Mouse (Mus musculus) midbrain, embryonic 12.5 days (tissue): Measurements from ENCODE around the gene Upp2. TPM values are rescaled to one million over a fixed set of nuclear protein-coding genes. Genes with fewer than 3 reads are reported as not detected.

Experiments
- ATAC-seq: fragments of 200-750 bp; cut with Nextera tagmentation; 2 replicates; pipeline ENCODE4 v1.8.0; 2017; ENCODE audit warnings: low read depth, moderate TSS enrichment, moderate library complexity; ENCODE audit not compliant: low FRiP score
- H3K27ac ChIP-seq: fragments of 300-500 bp; sonication (generic); replicated peaks from 2 replicates; pipeline ENCODE4 v1.5.1; 2016; ENCODE audit warnings: mild to moderate bottlenecking
- H3K27me3 ChIP-seq: fragments of 300-500 bp; sonication (generic); 2 replicates; pipeline ENCODE4 v1.6.1; 2016; ENCODE audit warnings: mild to moderate bottlenecking
- H3K36me3 ChIP-seq: fragments of 300-500 bp; sonication (generic); 2 replicates; pipeline ENCODE4 v1.6.1; 2016
- H3K4me1 ChIP-seq: fragments of 300-500 bp; sonication (generic); 2 replicates; pipeline ENCODE4 v1.6.1; 2016
- H3K4me2 ChIP-seq: fragments of 300-500 bp; sonication (generic); replicated peaks from 2 replicates; pipeline ENCODE4 v1.6.1; 2016; ENCODE audit warnings: mild to moderate bottlenecking, moderate library complexity
- H3K4me3 ChIP-seq: fragments of 300-500 bp; sonication (generic); 2 replicates; pipeline ENCODE4 v1.5.1; 2016; ENCODE audit warnings: mild to moderate bottlenecking
- H3K9ac ChIP-seq: fragments of 300-500 bp; sonication (generic); replicated peaks from 2 replicates; pipeline ENCODE4 v1.6.1; 2016; ENCODE audit warnings: mild to moderate bottlenecking, moderate library complexity
- H3K9me3 ChIP-seq: fragments of 300-500 bp; sonication (generic); 2 replicates; pipeline ENCODE4 v1.6.1; 2016; ENCODE audit warnings: mild to moderate bottlenecking
- WGBS: fragments of 180-500 bp; shearing (Covaris S2); methylation state at CpG from one replicate; pipeline ENCODE4 v1.1.7; 2016; 5-methylcytosine and 5-hydroxymethylcytosine counted together
- polyA plus RNA-seq: library from polyadenylated mRNA; unstranded; fragments of >200 nt; fragmentation: Nextera tagmentation; extraction: Ambion mirVana; gene quantifications from 2 replicates; pipeline ENCODE4 v1.2.1, GENCODE M21; 2016

Gene Upp2
- polyA plus RNA-seq, 1 experiment from 2014 or later: 8.1 TPM

GRCm38 (mm10) chr2:58533521-58534001 lies 33.5 kb upstream of the Upp2 start:
- peak; percentile 55 for ATAC-seq
- Histone ChIP-seq H3K4me2 (no peak overlapping the region; the same call in 1 of the 2 replicates), H3K4me1 (peaks cover 58% of the 10 kb centered on the region), H3K4me3 (no peak overlapping the region), H3K9me3 (no peaks in the 10 kb centered on the region), H3K27ac (peak overlapping the region; percentile 61), H3K36me3 (no peaks in the 10 kb centered on the region), H3K9ac (no peak overlapping the region), H3K27me3 (no peaks in the 10 kb centered on the region)
- 16% methylated on average over 7 of the region's 7 CpGs for WGBS

DNA sequence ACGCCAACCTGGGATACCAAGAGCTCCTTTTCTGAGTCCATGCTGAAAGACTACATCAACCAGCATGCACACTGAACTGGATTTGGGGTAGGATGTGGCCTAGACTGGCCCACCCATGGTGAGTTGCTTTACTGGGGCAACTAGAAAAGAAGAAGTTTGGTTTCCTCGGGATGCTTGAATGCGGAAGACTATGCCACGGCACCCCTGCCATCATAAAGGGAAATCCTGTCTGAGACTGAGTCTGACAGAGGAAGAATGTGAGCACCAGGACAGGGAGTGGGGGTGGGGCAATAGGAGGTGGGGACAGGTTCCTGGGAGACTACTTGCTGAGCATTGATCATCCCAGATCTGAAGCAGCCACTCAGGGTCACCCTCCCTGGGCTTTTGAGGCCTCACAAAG lies 32.7 kb upstream of the Upp2 start:
- Histone ChIP-seq H3K9me3 (no peaks in the 10 kb centered on the region), H3K9ac (no peak overlapping the region), H3K4me3 (no peak overlapping the region), H3K4me1 (peaks cover 59% of the 10 kb centered on the region), H3K4me2 (no peak overlapping the region), H3K36me3 (no peaks in the 10 kb centered on the region), H3K27me3 (no peaks in the 10 kb centered on the region), H3K27ac (0 out of 2 replicates have a peak overlapping the region, but pooled peaks have one; percentile 61)
- WGBS: 58% methylated on average over 4 of the region's 4 CpGs
- ATAC-seq: no peak

DNA sequence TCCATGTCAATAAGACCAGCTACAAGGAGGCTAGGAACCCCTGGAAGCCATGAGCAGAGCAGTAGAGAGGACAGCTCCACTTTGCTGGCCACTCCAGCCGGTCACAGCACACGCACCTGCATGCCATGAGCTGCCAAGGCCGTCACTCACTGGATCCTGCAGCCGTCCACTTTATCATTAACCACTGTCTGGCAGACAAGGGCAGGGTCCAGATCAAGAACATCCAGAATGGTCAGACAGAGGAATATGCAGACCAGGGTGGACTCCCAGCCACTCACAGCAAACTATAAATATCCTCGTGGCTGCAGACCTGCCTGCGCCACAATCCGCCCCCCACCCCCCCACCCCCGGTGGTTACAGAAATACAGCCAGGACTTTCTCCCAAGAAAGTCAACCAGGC lies 31.9 kb upstream of the Upp2 start:
- H3K4me1 ChIP-seq: peaks cover 52% of the 10 kb centered on the region
- no peak overlapping the region for H3K9ac ChIP-seq
- no peak overlapping the region for H3K4me2 ChIP-seq
- ATAC-seq: no peak
- no peaks in the 10 kb centered on the region for H3K36me3 ChIP-seq
- H3K27me3 ChIP-seq: no peaks in the 10 kb centered on the region
- WGBS: 84% methylated on average over 8 of the region's 8 CpGs
- H3K27ac ChIP-seq: no peak overlapping the region
- H3K9me3 ChIP-seq: no peaks in the 10 kb centered on the region
- no peak overlapping the region for H3K4me3 ChIP-seq

DNA sequence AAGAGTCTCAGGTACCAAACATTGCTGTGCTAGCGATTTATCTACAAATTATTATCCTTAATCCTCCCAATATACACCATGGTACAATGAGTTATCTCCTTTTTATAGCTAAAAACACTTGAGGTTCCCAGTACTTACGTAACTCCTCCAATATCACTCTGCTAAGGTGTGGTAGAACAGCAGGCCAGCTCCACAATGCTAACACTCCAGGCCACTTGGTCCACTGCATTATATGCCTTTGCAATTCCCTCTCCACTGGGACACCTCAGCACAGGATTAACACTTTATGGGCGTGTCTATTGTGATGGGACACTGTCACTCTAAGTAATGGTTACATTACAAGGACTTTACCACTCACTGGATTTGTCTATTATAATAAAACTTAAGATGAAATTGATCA lies 30.3 kb upstream of the Upp2 start:
- peaks cover 38% of the 10 kb centered on the region for H3K4me1 ChIP-seq
- WGBS: 88% methylated on average over 3 of the region's 3 CpGs
- no peaks in the 10 kb centered on the region for H3K27me3 ChIP-seq
- no peak overlapping the region for H3K9ac ChIP-seq
- no peak overlapping the region for H3K27ac ChIP-seq
- no peaks in the 10 kb centered on the region for H3K9me3 ChIP-seq
- H3K36me3 ChIP-seq: no peaks in the 10 kb centered on the region
- H3K4me2 ChIP-seq: no peak overlapping the region
- H3K4me3 ChIP-seq: no peak overlapping the region
- ATAC-seq: no peak

DNA sequence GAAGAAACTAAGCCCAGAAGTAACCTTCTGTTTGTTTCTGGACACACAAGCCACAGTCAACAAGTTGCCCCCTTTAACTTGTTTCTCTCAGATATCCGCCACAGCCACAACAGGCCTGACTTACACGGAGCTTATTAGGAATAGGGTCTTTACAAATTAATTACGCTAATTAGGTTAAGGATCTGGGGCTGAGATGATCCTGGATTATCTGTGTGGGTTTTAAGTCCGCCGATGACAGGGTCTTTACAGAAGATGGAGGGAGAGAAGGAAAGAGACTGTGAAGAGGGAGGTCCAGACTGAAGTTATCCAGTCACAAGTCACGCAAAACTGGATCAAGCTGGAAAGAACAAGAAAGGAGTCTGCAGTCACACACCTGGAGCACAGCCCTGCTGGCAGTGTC lies 28.9 kb upstream of the Upp2 start:
- Histone ChIP-seq H3K4me1 (peaks cover 26% of the 10 kb centered on the region), H3K9me3 (no peaks in the 10 kb centered on the region), H3K27me3 (no peaks in the 10 kb centered on the region), H3K36me3 (no peaks in the 10 kb centered on the region), H3K4me3 (no peak overlapping the region), H3K4me2 (no peak overlapping the region), H3K27ac (no peak overlapping the region), H3K9ac (no peak overlapping the region)
- ATAC-seq: no peak
- 59% methylated on average over 6 of the region's 6 CpGs for WGBS

DNA sequence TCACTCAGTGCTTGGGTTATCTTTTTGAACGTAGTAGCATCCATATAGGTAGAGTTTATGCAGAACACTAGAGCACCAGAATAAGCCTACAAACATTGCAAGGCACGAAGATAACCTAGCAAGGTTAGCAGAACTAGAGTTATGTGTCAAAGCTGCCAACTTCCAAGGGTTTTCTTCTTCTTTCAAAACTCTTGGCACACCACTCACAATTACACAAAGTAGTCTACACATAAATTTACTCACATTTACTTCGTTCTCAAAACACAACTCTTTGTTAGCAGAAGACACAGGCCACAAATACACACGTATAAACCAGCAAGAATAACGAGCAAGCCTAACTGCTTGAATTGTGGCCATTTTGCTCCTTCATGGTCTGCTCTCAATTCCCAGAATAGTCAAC lies 23.8 kb upstream of the Upp2 start:
- Histone ChIP-seq H3K9ac (no peak overlapping the region), H3K36me3 (no peaks in the 10 kb centered on the region), H3K4me3 (no peak overlapping the region), H3K4me2 (no peak overlapping the region), H3K9me3 (no peaks in the 10 kb centered on the region), H3K4me1 (peaks cover 5% of the 10 kb centered on the region; the same call in 1 of the 2 replicates), H3K27ac (no peak overlapping the region), H3K27me3 (no peaks in the 10 kb centered on the region)
- WGBS: 92% methylated on average over 5 of the region's 5 CpGs
- ATAC-seq: no peak

DNA sequence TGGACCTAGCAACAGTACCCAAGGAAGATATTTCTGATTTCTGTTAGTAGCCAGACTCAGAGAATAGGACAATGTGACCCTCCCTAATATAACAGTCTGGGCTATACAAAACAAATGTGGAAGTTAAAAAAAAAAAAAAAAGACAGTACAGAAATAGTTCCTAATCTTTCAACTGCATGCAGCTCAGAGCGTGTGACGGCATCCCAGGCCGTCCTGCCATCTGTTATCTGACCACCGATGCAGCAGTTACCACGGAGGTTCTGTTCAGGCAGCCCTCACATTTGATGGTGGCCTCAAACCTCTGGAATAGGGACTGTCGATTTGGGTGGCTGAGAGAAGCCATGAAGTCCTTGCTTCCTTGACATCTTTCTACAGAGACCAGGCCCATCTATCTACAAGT lies 22.7 kb upstream of the Upp2 start:
- Histone ChIP-seq H3K4me2 (no peak overlapping the region), H3K9ac (no peak overlapping the region), H3K36me3 (no peaks in the 10 kb centered on the region), H3K9me3 (no peaks in the 10 kb centered on the region), H3K4me1 (0 out of 2 replicates have a peak, but pooled peaks cover 2% of the 10 kb centered on the region), H3K27ac (no peak overlapping the region), H3K4me3 (no peak overlapping the region), H3K27me3 (no peaks in the 10 kb centered on the region)
- WGBS: 94% methylated on average over 6 of the region's 6 CpGs
- ATAC-seq: no peak

GRCm38 (mm10) chr2:58546264-58546663 lies 20.8 kb upstream of the Upp2 start:
- no peak overlapping the region for H3K27ac ChIP-seq
- no peak for ATAC-seq
- WGBS: 95% methylated on average over 7 of the region's 7 CpGs
- no peaks in the 10 kb centered on the region for H3K27me3 ChIP-seq
- H3K9me3 ChIP-seq: no peaks in the 10 kb centered on the region
- H3K4me2 ChIP-seq: no peak overlapping the region
- H3K4me1 ChIP-seq: peaks cover 12% of the 10 kb centered on the region
- no peak overlapping the region for H3K9ac ChIP-seq
- H3K4me3 ChIP-seq: no peak overlapping the region
- H3K36me3 ChIP-seq: no peaks in the 10 kb centered on the region

- Histone ChIP-seq H3K27me3 (no peaks in the 10 kb centered on the region), H3K27ac (no peak overlapping the region), H3K4me3 (no peak overlapping the region), H3K9ac (no peak overlapping the region), H3K9me3 (no peaks in the 10 kb centered on the region), H3K4me1 (peaks cover 29% of the 10 kb centered on the region), H3K4me2 (no peak overlapping the region), H3K36me3 (no peaks in the 10 kb centered on the region)
- ATAC-seq: no peak
- WGBS: 74% methylated on average over 7 of the region's 7 CpGs
These were observed 18.2 kb upstream of the Upp2 start for GRCm38 (mm10) chr2:58548943-58549342.

GRCm38 (mm10) chr2:58549960-58550359 lies 17.1 kb upstream of the Upp2 start:
- no peak for ATAC-seq
- 54% methylated on average over 6 of the region's 6 CpGs for WGBS
- H3K27ac ChIP-seq: no peak overlapping the region

DNA sequence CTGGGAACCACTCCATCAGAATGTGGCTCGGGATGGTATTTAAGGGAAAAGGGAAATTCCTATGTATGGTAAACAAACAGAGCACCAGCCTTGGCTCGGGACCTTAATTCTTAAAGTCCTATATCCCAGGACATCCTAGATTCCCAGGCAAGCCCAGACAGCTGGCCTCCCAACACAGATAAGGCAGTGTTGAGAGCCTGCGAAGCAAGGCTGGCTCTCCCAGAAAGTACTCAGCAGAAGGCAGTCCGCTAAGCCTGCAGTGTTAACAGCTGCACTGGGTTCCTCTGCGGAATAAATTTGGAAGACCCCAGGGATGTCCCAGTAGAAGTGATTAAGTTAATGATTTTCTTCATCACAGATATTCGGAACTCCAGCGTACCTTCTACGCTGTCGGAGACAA lies 16.6 kb upstream of the Upp2 start:
- H3K4me3 ChIP-seq: no peak overlapping the region
- H3K9ac ChIP-seq: no peak overlapping the region
- 52% methylated on average over 9 of the region's 9 CpGs for WGBS
- H3K9me3 ChIP-seq: no peaks in the 10 kb centered on the region
- no peak overlapping the region for H3K4me2 ChIP-seq
- H3K4me1 ChIP-seq: peaks cover 33% of the 10 kb centered on the region
- no peaks in the 10 kb centered on the region for H3K27me3 ChIP-seq
- H3K36me3 ChIP-seq: no peaks in the 10 kb centered on the region
- no peak for ATAC-seq
- no peak overlapping the region for H3K27ac ChIP-seq

More at GRCm38 (mm10) chr2:58549960-58550359, 17.1 kb upstream of the Upp2 start:
- H3K36me3 ChIP-seq: no peaks in the 10 kb centered on the region
- H3K27me3 ChIP-seq: no peaks in the 10 kb centered on the region
- no peak overlapping the region for H3K9ac ChIP-seq
- H3K4me3 ChIP-seq: no peak overlapping the region
- H3K4me2 ChIP-seq: no peak overlapping the region
- no peaks in the 10 kb centered on the region for H3K9me3 ChIP-seq
- peaks cover 33% of the 10 kb centered on the region for H3K4me1 ChIP-seq

GRCm38 (mm10) chr2:58551866-58552265 lies 15.2 kb upstream of the Upp2 start:
- H3K9ac ChIP-seq: no peak overlapping the region
- H3K4me1 ChIP-seq: peaks cover 33% of the 10 kb centered on the region
- H3K27ac ChIP-seq: no peak overlapping the region
- no peaks in the 10 kb centered on the region for H3K36me3 ChIP-seq
- H3K9me3 ChIP-seq: no peaks in the 10 kb centered on the region
- no peaks in the 10 kb centered on the region for H3K27me3 ChIP-seq
- no peak overlapping the region for H3K4me3 ChIP-seq
- H3K4me2 ChIP-seq: no peak overlapping the region
- WGBS: 19% methylated on average over 6 of the region's 6 CpGs
- no peak for ATAC-seq

GRCm38 (mm10) chr2:58552296-58552695 lies 14.8 kb upstream of the Upp2 start:
- Histone ChIP-seq H3K4me2 (no peak overlapping the region), H3K9me3 (no peaks in the 10 kb centered on the region), H3K27me3 (no peaks in the 10 kb centered on the region), H3K4me3 (no peak overlapping the region), H3K27ac (no peak overlapping the region), H3K36me3 (no peaks in the 10 kb centered on the region), H3K4me1 (peaks cover 33% of the 10 kb centered on the region), H3K9ac (no peak overlapping the region)
- WGBS: 38% methylated on average over 3 of the region's 3 CpGs
- no peak for ATAC-seq
